Mouse (Mus musculus): ENCODE data around the gene Rhobtb1. TPM values are rescaled to one million over a fixed set of nuclear protein-coding genes. Genes with fewer than 3 reads are reported as not detected.

Gene Rhobtb1
- polyA plus RNA-seq, 1 experiment = 22.4 TPM

DNA sequence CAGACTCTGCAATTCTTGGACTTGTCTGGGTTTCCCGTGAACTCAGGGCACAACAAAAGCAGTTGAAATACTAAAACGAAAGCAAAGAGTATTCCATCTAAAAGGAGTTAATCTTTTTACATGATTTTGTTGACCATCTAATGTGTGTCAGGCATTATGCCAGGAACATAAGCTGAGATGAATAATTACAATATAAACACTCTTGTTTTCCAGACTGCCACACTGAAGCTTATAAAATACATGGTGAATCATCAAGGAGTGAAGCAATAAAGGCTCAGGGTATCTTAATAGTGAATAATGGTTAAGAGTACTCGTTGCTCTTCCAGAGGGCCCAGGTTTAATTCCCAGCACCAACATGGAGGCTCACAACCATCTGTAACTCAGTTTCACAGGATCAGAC lies 29.8 kb downstream of the Rhobtb1 start:
- Histone ChIP-seq H3K36me3 (ENCODE audit: control insufficient read depth, insufficient read depth, low read length) (no peaks in the 10 kb centered on the region), H3K27me3 (ENCODE audit: control insufficient read depth, insufficient read depth, low read length) (no peaks in the 10 kb centered on the region), H3K27ac (ENCODE audit: control insufficient read depth, insufficient read depth, low read depth, low read length) (no peak overlapping the region), H3K4me1 (ENCODE audit: control insufficient read depth, insufficient read depth, low read length) (no peaks in the 10 kb centered on the region), H3K4me3 (ENCODE audit: control insufficient read depth, low read depth, low read length) (no peak overlapping the region)
- TF ChIP-seq POLR2A (IDR thresholded peaks at IDR 0.05; ENCODE audit: control insufficient read depth, low read depth, low read length) (no peak), CTCF (IDR thresholded peaks at IDR 0.05; ENCODE audit: control insufficient read depth, insufficient read depth, insufficient replicate concordance, low read depth, low read length) (no peak)

DNA sequence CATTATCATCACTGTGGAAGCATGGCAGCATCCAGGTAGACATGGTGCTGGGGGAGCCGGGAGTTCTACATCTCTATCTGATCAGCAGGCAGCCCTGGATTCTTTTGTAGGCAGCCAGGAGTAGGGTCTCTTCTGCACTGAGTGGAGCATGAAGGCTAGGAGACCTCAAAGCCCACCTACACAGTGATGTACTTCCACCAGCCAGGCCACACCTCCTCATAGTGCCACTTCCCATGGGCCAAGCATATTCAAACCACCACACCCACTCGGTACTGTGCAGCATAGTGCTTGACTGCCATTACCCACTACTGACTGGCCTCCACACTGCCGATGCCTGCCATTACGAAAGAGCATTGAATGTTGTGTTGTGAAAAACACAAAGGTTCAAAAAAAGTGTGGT lies 33.7 kb downstream of the Rhobtb1 start:
- TF ChIP-seq CTCF (IDR thresholded peaks at IDR 0.05; ENCODE audit: control insufficient read depth, insufficient read depth, insufficient replicate concordance, low read depth, low read length) (no peak), POLR2A (IDR thresholded peaks at IDR 0.05; ENCODE audit: control insufficient read depth, low read depth, low read length) (no peak)
- no peaks in the 10 kb centered on the region for H3K36me3 ChIP-seq (ENCODE audit: control insufficient read depth, insufficient read depth, low read length)

DNA sequence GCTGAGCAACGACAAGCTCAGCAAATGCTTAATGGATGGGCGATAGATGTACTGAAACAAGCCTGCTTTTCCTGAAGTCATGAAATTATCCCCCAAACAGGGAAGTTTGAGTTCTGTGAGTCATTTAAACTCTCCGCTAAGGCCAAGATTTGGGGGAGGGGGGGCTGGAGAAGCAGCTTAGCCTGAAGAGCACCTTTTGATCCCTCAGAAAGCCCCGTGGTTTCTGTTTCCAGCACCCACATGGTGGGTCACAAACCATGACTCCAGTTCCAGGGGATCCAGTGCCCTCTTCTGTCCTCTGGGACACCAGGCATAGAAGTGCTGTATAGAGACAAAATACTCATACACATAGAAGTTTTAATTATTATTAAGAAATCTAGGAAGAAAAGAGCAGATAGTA lies 34.2 kb downstream of the Rhobtb1 start:
- Histone ChIP-seq H3K27ac (ENCODE audit: control insufficient read depth, insufficient read depth, low read depth, low read length) (no peak overlapping the region), H3K27me3 (ENCODE audit: control insufficient read depth, insufficient read depth, low read length) (no peaks in the 10 kb centered on the region), H3K4me1 (ENCODE audit: control insufficient read depth, insufficient read depth, low read length) (no peaks in the 10 kb centered on the region), H3K36me3 (ENCODE audit: control insufficient read depth, insufficient read depth, low read length) (no peaks in the 10 kb centered on the region), H3K4me3 (ENCODE audit: control insufficient read depth, low read depth, low read length) (no peak overlapping the region)
- TF ChIP-seq POLR2A (IDR thresholded peaks at IDR 0.05; ENCODE audit: control insufficient read depth, low read depth, low read length) (no peak), CTCF (IDR thresholded peaks at IDR 0.05; ENCODE audit: control insufficient read depth, insufficient read depth, insufficient replicate concordance, low read depth, low read length) (no peak)

More for the DNA sequence above, 33.7 kb downstream of the Rhobtb1 start:
- H3K4me3 ChIP-seq (ENCODE audit: control insufficient read depth, low read depth, low read length) = no peak overlapping the region
- no peaks in the 10 kb centered on the region for H3K4me1 ChIP-seq (ENCODE audit: control insufficient read depth, insufficient read depth, low read length)
- H3K27ac ChIP-seq (ENCODE audit: control insufficient read depth, insufficient read depth, low read depth, low read length) = no peak overlapping the region
- H3K27me3 ChIP-seq (ENCODE audit: control insufficient read depth, insufficient read depth, low read length) = no peaks in the 10 kb centered on the region

DNA sequence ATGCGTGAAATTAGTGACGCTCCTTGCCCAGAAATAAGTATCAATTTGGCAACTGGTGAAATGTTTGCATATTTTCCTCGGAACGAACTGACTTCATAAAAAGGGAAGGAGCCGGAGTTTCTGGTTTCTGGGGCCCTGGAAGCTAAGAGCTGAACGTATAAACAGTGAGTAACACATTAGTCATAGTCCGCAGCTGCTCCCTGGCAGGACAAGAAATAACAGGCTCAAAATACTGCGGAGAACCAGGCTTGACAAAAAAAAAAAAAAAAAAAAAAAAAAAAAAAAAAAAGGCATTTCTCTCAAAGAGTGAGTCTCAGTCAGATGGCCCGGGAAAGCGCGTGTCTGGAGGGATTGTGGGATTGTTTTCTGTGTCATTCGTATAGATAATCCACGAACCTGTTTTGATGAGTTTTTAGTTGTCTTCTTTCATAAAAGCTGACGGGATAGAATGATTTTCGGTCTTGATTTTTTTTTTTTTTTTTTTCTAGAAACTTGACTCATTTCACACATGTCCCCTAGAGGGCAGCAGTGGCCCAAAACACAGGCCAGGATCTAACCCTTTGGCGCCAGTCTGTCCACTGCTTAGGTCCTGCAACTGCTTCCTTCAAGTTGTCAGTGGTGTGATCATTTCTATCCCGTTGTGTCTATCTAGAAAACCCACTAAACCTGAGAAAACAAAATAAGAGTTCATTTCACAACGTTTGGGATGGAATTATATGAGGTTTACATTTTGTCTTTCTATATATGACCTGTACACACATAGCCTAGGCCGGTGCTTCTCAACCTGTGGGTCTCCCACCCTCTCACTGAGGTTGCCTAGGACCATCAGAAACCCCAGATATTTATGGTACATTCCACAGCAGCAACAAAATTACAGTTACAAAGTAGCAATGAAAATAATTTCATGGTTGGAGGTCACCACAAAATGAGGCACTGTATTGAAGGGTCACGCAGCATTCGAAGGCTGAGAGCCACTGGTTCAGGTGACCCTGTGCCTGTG lies 35.0 kb downstream of the Rhobtb1 start:
- no peak overlapping the region for H3K27ac ChIP-seq (ENCODE audit: control insufficient read depth, insufficient read depth, low read depth, low read length)

DNA sequence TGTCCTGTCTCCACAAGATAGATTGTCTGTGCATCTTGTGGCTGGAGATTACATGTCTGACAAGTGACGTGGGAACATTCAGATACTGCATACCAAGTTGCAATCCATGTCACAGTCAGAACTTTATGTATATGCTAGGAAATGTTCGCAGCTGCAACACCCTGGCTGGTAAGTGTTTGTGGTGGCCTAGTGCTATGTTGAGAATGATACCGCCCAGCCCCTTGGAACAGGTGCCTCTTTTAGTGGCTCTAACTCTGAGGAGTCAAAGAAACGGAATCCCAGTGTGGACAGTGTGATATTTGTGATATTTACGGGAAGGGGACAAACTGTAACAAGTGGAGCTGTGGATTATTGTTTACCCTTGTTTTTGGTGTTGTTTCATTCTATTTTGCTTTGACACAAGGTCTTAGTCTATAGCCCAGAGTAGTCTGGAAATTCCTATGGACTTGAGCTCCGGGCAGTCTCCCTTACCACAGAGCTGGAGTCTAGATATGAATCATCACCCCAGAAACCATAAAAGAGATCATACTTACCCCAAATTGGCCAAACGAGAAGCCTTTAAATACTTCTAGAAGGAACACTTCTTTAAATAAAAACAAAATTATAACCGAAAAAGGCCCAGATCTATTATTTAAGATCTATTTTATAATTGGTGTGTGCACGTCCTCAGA lies 36.7 kb downstream of the Rhobtb1 start:
- Histone ChIP-seq H3K27me3 (ENCODE audit: control insufficient read depth, insufficient read depth, low read length) (no peaks in the 10 kb centered on the region), H3K4me3 (ENCODE audit: control insufficient read depth, low read depth, low read length) (no peak overlapping the region), H3K27ac (ENCODE audit: control insufficient read depth, insufficient read depth, low read depth, low read length) (no peak overlapping the region), H3K36me3 (ENCODE audit: control insufficient read depth, insufficient read depth, low read length) (no peaks in the 10 kb centered on the region), H3K4me1 (ENCODE audit: control insufficient read depth, insufficient read depth, low read length) (no peaks in the 10 kb centered on the region)
- no peak for TF ChIP-seq CTCF (IDR thresholded peaks at IDR 0.05; ENCODE audit: control insufficient read depth, insufficient read depth, insufficient replicate concordance, low read depth, low read length)
- TF ChIP-seq POLR2A (IDR thresholded peaks at IDR 0.05; ENCODE audit: control insufficient read depth, low read depth, low read length) = no peak

More for the DNA sequence above, 35.0 kb downstream of the Rhobtb1 start:
- Histone ChIP-seq H3K4me1 (ENCODE audit: control insufficient read depth, insufficient read depth, low read length) (no peaks in the 10 kb centered on the region), H3K36me3 (ENCODE audit: control insufficient read depth, insufficient read depth, low read length) (no peaks in the 10 kb centered on the region), H3K27me3 (ENCODE audit: control insufficient read depth, insufficient read depth, low read length) (no peaks in the 10 kb centered on the region), H3K4me3 (ENCODE audit: control insufficient read depth, low read depth, low read length) (no peak overlapping the region; the same call in 1 of the 2 replicates)
- TF ChIP-seq POLR2A (IDR thresholded peaks at IDR 0.05; ENCODE audit: control insufficient read depth, low read depth, low read length) (no peak), CTCF (IDR thresholded peaks at IDR 0.05; ENCODE audit: control insufficient read depth, insufficient read depth, insufficient replicate concordance, low read depth, low read length) (peak; percentile 68; the same call in 1 of the 2 replicates)

DNA sequence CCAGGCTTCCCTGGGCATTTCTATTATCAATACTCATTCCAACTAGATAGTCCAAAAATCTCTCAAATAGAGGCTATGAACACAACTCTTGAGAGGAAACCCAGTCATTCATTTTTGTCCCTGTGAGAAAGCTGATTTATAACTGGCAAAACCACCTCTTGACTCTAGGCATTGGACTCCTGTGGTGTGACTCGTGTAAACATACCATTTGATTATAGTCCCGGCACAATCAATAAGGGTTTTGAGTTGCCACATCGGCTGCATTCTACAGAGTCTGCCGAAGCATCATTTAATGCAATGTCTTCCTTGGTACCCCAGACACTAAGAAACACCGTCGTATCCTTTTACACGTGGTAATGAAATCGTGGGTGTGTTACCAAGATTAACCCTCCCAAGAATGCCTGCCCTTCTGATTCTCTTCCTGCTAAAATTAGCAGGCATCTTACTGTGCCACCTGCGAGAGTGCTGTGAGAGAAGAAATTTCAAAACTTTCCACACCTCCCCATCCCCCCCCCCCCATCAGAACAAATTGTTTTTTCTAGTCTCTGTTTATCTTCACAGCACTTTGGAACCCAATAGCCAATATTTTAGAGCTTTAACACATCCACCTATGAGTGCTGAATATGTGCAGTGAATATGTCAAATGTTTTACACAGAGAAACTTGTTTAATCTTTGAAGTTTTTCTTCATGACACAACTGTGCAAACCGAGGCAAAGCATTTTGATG lies 39.4 kb downstream of the Rhobtb1 start:
- Histone ChIP-seq H3K4me3 (ENCODE audit: control insufficient read depth, low read depth, low read length) (no peak overlapping the region), H3K27ac (ENCODE audit: control insufficient read depth, insufficient read depth, low read depth, low read length) (no peak overlapping the region)

More for the DNA sequence above, 39.4 kb downstream of the Rhobtb1 start:
- H3K27me3 ChIP-seq (ENCODE audit: control insufficient read depth, insufficient read depth, low read length) = no peaks in the 10 kb centered on the region
- no peaks in the 10 kb centered on the region for H3K4me1 ChIP-seq (ENCODE audit: control insufficient read depth, insufficient read depth, low read length)
- TF ChIP-seq CTCF (IDR thresholded peaks at IDR 0.05; ENCODE audit: control insufficient read depth, insufficient read depth, insufficient replicate concordance, low read depth, low read length) = no peak
- no peak for TF ChIP-seq POLR2A (IDR thresholded peaks at IDR 0.05; ENCODE audit: control insufficient read depth, low read depth, low read length)
- H3K36me3 ChIP-seq (ENCODE audit: control insufficient read depth, insufficient read depth, low read length) = no peaks in the 10 kb centered on the region

All from testis, adult 2 months (tissue).